Mouse (Mus musculus) C2C12 (cell line): Measurements from ENCODE around the gene Slc1a1.

Source experiments
- CTCF ChIP-seq: IDR thresholded peaks from one replicate; pipeline ENCODE4 v1.5.1; 2011; ENCODE audit not compliant: control insufficient read depth, insufficient read depth, insufficient read length
- FOSL1 ChIP-seq: IDR thresholded peaks from one replicate; pipeline ENCODE4 v1.8.0; 2011; ENCODE audit warnings: mild to moderate bottlenecking, low read length; ENCODE audit not compliant: poor library complexity, insufficient read depth, severe bottlenecking
- MAX ChIP-seq: IDR thresholded peaks from one replicate; pipeline ENCODE4 v1.6.1; 2011; ENCODE audit warnings: mild to moderate bottlenecking, control low read depth
- MYOG ChIP-seq: IDR thresholded peaks from one replicate; pipeline ENCODE4 v1.6.1; 2011; ENCODE audit not compliant: control insufficient read depth, insufficient read length; ENCODE audit errors: extremely low read depth

GRCm38 (mm10) chr19:28891864-28892263 is 57.0 kb downstream of the Slc1a1 start:
- TF ChIP-seq CTCF (no peak), FOSL1 (no peak), MYOG (no peak), MAX (no peak)
